Mouse (Mus musculus) liver, embryonic 14 days (tissue): Measurements from ENCODE around the gene Pomgnt1. TPM values are rescaled to one million over a fixed set of nuclear protein-coding genes. Genes with fewer than 3 reads are reported as not detected.

ENCODE experiments used
- polyA plus RNA-seq: library from polyadenylated mRNA; depleted of rRNA; stranded (reverse); fragments of >200 nt; gene quantifications from 2 replicates; pipeline ENCODE4 v1.2.3, GENCODE M21; 2012; rRNA removed

Gene Pomgnt1
- polyA plus RNA-seq = 8.5 and 9.1 TPM in 2 replicates

DNA sequence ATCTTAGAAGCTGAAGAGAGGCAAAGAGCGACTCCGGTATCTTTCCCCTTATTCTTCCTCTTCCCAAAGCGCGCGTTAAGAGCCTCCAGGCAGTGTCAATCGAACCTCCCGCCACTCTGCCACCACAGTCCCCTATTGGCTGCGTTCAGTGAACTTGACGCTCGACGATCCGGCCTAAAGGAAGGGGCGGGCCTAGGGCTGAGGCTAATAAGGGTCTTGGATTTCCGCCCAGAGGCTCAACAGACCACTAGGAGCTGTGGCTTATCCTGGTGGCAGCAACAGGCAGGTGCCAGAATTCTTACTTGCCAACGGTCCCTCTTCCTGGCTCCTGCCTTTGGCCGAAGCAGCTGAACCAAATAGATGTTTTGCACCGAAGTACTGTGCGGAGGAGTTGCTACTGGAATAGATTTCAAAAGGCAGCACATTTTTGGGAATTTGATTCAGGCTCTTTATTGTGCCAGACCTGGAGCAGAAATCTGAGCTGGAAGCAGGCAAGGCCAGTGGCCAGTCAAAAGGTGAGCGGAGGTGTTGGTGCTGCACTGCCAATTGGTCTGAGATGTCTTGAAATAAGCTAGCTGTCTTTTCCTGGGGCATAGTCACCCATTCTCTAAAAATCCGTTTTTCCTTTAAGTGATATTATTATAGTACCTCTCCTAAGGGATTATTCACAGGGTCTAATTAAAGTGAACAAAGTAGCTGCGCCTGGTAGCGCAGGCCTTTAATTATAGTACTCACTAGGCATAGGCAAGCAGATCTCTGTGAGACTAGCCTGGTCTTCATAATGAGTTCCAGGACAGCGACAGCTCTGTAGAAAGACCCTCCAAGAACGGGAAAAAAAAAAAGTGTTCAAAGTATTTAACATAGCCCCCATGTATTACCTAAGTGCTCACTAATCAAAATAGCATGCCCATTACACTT is at the start of gene Pomgnt1, which contains the start of gene Rad54l:
Gene Pomgnt1 (plus strand): TSS at position 239 of the 918 bp plus-strand sequence.
Gene Rad54l (minus strand): TSS at position 89 of the 918 bp plus-strand sequence.

GRCm38 (mm10) chr4:116074861-116075620 is 48.6 kb upstream of the Pomgnt1 start, which contains the start of the genes Uqcrh and Lrrc41:
TSS of gene Uqcrh (minus strand) at chr4:116075071.
TSS of gene Lrrc41 (plus strand) at chr4:116075269.

DNA sequence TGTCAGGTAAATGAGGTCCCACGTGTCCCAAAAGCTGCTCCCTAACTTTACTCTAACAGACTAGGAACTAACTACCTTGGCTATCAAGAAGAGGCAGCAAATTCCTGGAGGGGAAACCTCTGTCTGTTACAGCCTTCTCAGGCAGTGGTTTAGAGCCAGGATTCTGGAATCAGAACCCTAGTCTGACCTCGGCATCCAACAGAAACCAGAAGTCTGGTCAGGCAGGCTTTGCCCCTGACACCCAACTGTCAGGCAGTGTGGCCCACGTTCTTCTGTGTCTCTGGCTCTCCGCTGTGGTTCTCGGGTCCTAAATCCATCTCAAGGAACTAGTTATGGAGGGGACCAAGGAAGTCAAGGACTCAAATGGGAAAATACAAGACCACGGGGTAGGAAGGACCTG is 27.6 kb downstream of the Pomgnt1 start, which contains the start of gene Lurap1:
Gene Lurap1 (minus strand): TSS at position 101 of the 400 bp plus-strand sequence.

GRCm38 (mm10) chr4:116167404-116167803 is 43.8 kb downstream of the Pomgnt1 start, which contains the start of gene Tspan1:
TSS of gene Tspan1 (minus strand) at chr4:116167601.

GRCm38 (mm10) chr4:116173072-116173471 is 49.4 kb downstream of the Pomgnt1 start, which contains the start of the genes 1700042G07Rik and Gm49337:
TSS of gene 1700042G07Rik (plus strand) at chr4:116173372.
TSS of gene Gm49337 (plus strand) at chr4:116173384.

Other genes with a start within 250 kb of the Pomgnt1 start
- 0.01 TPM in 1 of 2 replicates, not detected in the other for gene Kncn, start 239.4 kb upstream of the Pomgnt1 start, polyA plus RNA-seq
- not detected in 2 replicates for gene 6430628N08Rik, start 233.2 kb upstream of the Pomgnt1 start, polyA plus RNA-seq
- not detected in 2 replicates for gene Dmbx1, start 183.9 kb upstream of the Pomgnt1 start, polyA plus RNA-seq
- 3.4 and 3.9 TPM in 2 replicates for gene Faah, start 105.9 kb upstream of the Pomgnt1 start, polyA plus RNA-seq
- 4.4 and 5.0 TPM in 2 replicates for gene Nsun4, start 70.0 kb upstream of the Pomgnt1 start, polyA plus RNA-seq
- gene Uqcrh, start 48.8 kb upstream of the Pomgnt1 start, polyA plus RNA-seq = 335 and 338 TPM in 2 replicates
- gene Lrrc41, start 48.6 kb upstream of the Pomgnt1 start, polyA plus RNA-seq = 11.6 and 13.9 TPM in 2 replicates
- 15.2 and 18.7 TPM in 2 replicates for gene Rad54l, start 150 bp upstream of the Pomgnt1 start, polyA plus RNA-seq
- 0.08 TPM in 2 replicates for gene Lurap1, start 27.5 kb downstream of the Pomgnt1 start, polyA plus RNA-seq
- not detected in 2 replicates for gene Tspan1, start 43.8 kb downstream of the Pomgnt1 start, polyA plus RNA-seq
- gene 1700042G07Rik, start 49.5 kb downstream of the Pomgnt1 start, polyA plus RNA-seq = not detected in 2 replicates
- not detected in 2 replicates for gene Gm49337, start 49.5 kb downstream of the Pomgnt1 start, polyA plus RNA-seq
- 1.1 and 1.2 TPM in 2 replicates for gene Pik3r3, start 97.8 kb downstream of the Pomgnt1 start, polyA plus RNA-seq